Mouse (Mus musculus) heart, adult 2 months (tissue): ENCODE data around the gene Pecr.

ENCODE experiments used
- CTCF ChIP-seq: fragments of 200-600 bp; IDR thresholded peaks from 2 replicates; pipeline ENCODE4 v1.8.1; 2022; ENCODE audit warnings: antibody characterized with exemption, mild to moderate bottlenecking, moderate library complexity
- EP300 ChIP-seq: fragments of 200-500 bp; IDR thresholded peaks from 2 replicates; pipeline ENCODE4 v1.6.1; 2011; ENCODE audit warnings: low read depth, low read length, control low read depth; ENCODE audit not compliant: insufficient read depth

- no peak for TF ChIP-seq EP300
- TF ChIP-seq CTCF, result no peak
Measured at GRCm38 (mm10) chr1:72312701-72313398, 28.7 kb upstream of the Pecr start.
